ENCODE assay signal across 8 mouse cellular contexts in the genomic region with DNA sequence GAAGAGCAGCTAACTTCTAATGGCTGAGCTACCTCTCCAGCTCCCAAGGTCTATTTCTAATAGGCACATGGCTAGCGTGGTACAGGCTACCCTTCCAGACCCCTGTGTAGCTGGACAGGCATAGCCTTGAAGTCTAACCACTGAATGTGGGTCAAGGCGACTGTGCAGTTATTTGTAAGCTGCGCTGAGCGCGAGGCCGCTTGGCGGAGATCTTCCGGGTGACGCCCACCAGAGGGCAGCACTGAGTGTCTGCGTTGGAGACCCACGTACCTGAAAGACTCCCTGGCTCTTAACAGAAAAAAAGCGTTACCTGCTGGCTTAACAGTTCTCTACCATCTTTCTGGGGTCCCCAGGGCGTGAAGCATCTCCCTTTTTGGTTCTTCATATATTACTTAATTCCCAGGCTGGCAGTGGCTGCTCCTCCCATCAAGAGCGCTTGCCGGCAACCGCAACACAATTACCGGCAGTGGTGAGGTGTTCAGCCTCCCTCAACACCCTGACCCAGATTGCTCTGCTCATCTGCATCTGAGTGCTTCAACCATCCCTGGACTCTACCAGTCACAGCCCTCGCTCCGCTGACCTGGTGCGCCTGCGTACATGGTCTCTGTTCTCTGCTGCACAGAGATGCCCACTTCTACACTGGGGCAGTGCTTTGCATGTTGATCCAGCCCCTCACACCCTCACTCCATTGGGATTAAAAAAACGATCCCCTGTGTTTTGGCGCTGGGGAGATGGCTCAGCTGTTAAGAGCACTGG. TPM values are rescaled to one million over a fixed set of nuclear protein-coding genes. Genes with fewer than 3 reads are reported as not detected.
DNase-seq lines count a peak whose midpoint lies in the region; ATAC-seq and TF ChIP-seq lines count a peak whose summit lies in the region.

No protein-coding gene starts in this region.

- no peak overlapping the region for H3K4me3 ChIP-seq in embryonic fibroblast, embryonic 13.5 days (ENCODE audit: insufficient read depth, low read length)
- H3K4me3 ChIP-seq in heart, embryonic 13.5 days: peak overlapping the region; percentile 32
- H3K4me3 ChIP-seq in kidney, postnatal 0 days (replicated peaks; ENCODE audit: low read depth, low read length): no peak overlapping the region
- H3K4me3 ChIP-seq in liver, embryonic 11.5 days (ENCODE audit: low read depth, low read length): peak overlapping the region; percentile 3; the same call in 1 of the 2 replicates
- no peak overlapping the region for H3K4me3 ChIP-seq in neural tube, embryonic 11.5 days (ENCODE audit: low read depth, low read length)
- 0 out of 2 replicates have a peak overlapping the region, but pooled peaks have one; percentile 11 for H3K4me3 ChIP-seq in stomach, embryonic 15.5 days (replicated peaks)

- H3K9me3 ChIP-seq in heart, embryonic 13.5 days: 0 out of 2 replicates have a peak, but pooled peaks cover 4% of the 10 kb centered on the region
- H3K9me3 ChIP-seq in kidney, postnatal 0 days (replicated peaks; ENCODE audit: low read length): no peaks in the 10 kb centered on the region
- H3K9me3 ChIP-seq in liver, embryonic 11.5 days (ENCODE audit: control insufficient read depth, low read length): no peaks in the 10 kb centered on the region
- H3K9me3 ChIP-seq in neural tube, embryonic 11.5 days (ENCODE audit: control insufficient read depth, low read length): no peaks in the 10 kb centered on the region
- H3K9me3 ChIP-seq in stomach, embryonic 15.5 days: no peaks in the 10 kb centered on the region

- H3K9ac ChIP-seq in heart, embryonic 13.5 days: no peak overlapping the region
- H3K9ac ChIP-seq in kidney, postnatal 0 days (ENCODE audit: low read depth, low read length): no peak overlapping the region
- H3K9ac ChIP-seq in liver, embryonic 11.5 days (ENCODE audit: low read depth, low read length): no peak overlapping the region
- peak overlapping the region; percentile 11; the same call in 1 of the 2 replicates for H3K9ac ChIP-seq in neural tube, embryonic 11.5 days (ENCODE audit: low read length)
- no peak overlapping the region for H3K9ac ChIP-seq in stomach, embryonic 15.5 days

- H3K36me3 ChIP-seq in heart, embryonic 13.5 days: no peaks in the 10 kb centered on the region
- no peaks in the 10 kb centered on the region for H3K36me3 ChIP-seq in kidney, postnatal 0 days (ENCODE audit: insufficient read depth, low read length)
- no peaks in the 10 kb centered on the region for H3K36me3 ChIP-seq in liver, embryonic 11.5 days (ENCODE audit: control insufficient read depth, insufficient read depth, low read length)
- no peaks in the 10 kb centered on the region for H3K36me3 ChIP-seq in neural tube, embryonic 11.5 days (ENCODE audit: control insufficient read depth, insufficient read depth, low read length)
- no peaks in the 10 kb centered on the region for H3K36me3 ChIP-seq in stomach, embryonic 15.5 days

- ATAC-seq in cerebellum, adult (ENCODE audit: insufficient number of reproducible peaks, low FRiP score, low TSS enrichment): no peak
- ATAC-seq in heart, embryonic 13.5 days (ENCODE audit: extremely low read depth, insufficient number of reproducible peaks, low FRiP score, low TSS enrichment): no peak
- ATAC-seq in kidney, postnatal 0 days (replicated peaks; ENCODE audit: low FRiP score, low read depth): peak; percentile 44; the same call in 1 of the 2 replicates
- no peak for ATAC-seq in liver, embryonic 11.5 days (replicated peaks; ENCODE audit: low FRiP score)
- no peak for ATAC-seq in neural tube, embryonic 11.5 days (ENCODE audit: insufficient read depth, low FRiP score, low TSS enrichment)
- ATAC-seq in stomach, embryonic 15.5 days (ENCODE audit: insufficient read depth, low FRiP score, low read depth): peak; percentile 18; the same call in 1 of the 2 replicates

- no peak for TF ChIP-seq POLR2A in embryonic fibroblast, embryonic 13.5 days (IDR thresholded peaks at IDR 0.05; ENCODE audit: low read depth, low read length)

- peak; percentile 89 for TF ChIP-seq CTCF in embryonic fibroblast, embryonic 13.5 days (IDR thresholded peaks at IDR 0.05; ENCODE audit: borderline replicate concordance, insufficient read depth, low read length)
- TF ChIP-seq CTCF in kidney, postnatal 0 days (IDR thresholded peaks at IDR 0.05; ENCODE audit: low read depth): peak; percentile 89

- H3K4me1 ChIP-seq in embryonic fibroblast, embryonic 13.5 days (ENCODE audit: control insufficient read depth, insufficient read depth, low read length): no peaks in the 10 kb centered on the region; the same call in 1 of the 2 replicates
- H3K4me1 ChIP-seq in heart, embryonic 13.5 days: no peaks in the 10 kb centered on the region; the same call in 1 of the 2 replicates
- H3K4me1 ChIP-seq in kidney, postnatal 0 days (replicated peaks; ENCODE audit: insufficient read depth, low read length): no peaks in the 10 kb centered on the region
- H3K4me1 ChIP-seq in liver, embryonic 11.5 days (replicated peaks; ENCODE audit: control insufficient read depth, insufficient read depth, low read length): no peaks in the 10 kb centered on the region
- H3K4me1 ChIP-seq in neural tube, embryonic 11.5 days (ENCODE audit: control insufficient read depth, insufficient read depth, low read length): no peaks in the 10 kb centered on the region
- H3K4me1 ChIP-seq in stomach, embryonic 15.5 days: no peaks in the 10 kb centered on the region

- H3K4me2 ChIP-seq in heart, embryonic 13.5 days: peak overlapping the region; percentile 60
- H3K4me2 ChIP-seq in kidney, postnatal 0 days (ENCODE audit: low read length): peak overlapping the region; percentile 35; the same call in 1 of the 2 replicates
- peak overlapping the region; percentile 51; the same call in 1 of the 2 replicates for H3K4me2 ChIP-seq in liver, embryonic 11.5 days
- peak overlapping the region; percentile 25 for H3K4me2 ChIP-seq in neural tube, embryonic 11.5 days (ENCODE audit: low read depth)
- peak overlapping the region; percentile 39 for H3K4me2 ChIP-seq in stomach, embryonic 15.5 days

- no peak overlapping the region for H3K27ac ChIP-seq in embryonic fibroblast, embryonic 13.5 days (ENCODE audit: insufficient read depth, low read length)
- H3K27ac ChIP-seq in heart, embryonic 13.5 days (replicated peaks): no peak overlapping the region
- H3K27ac ChIP-seq in kidney, postnatal 0 days: no peak overlapping the region
- no peak overlapping the region for H3K27ac ChIP-seq in liver, embryonic 11.5 days (ENCODE audit: low read depth, low read length)
- H3K27ac ChIP-seq in neural tube, embryonic 11.5 days (ENCODE audit: low read depth, low read length): no peak overlapping the region
- no peak overlapping the region for H3K27ac ChIP-seq in stomach, embryonic 15.5 days

- H3K27me3 ChIP-seq in heart, embryonic 13.5 days (replicated peaks): peaks cover 53% of the 10 kb centered on the region
- H3K27me3 ChIP-seq in kidney, postnatal 0 days (ENCODE audit: insufficient read depth, low read length): no peaks in the 10 kb centered on the region
- H3K27me3 ChIP-seq in liver, embryonic 11.5 days (replicated peaks; ENCODE audit: control insufficient read depth, insufficient read depth, low read length): peaks cover 34% of the 10 kb centered on the region
- peaks cover 10% of the 10 kb centered on the region for H3K27me3 ChIP-seq in neural tube, embryonic 11.5 days (ENCODE audit: control insufficient read depth, insufficient read depth, low read length)
- 0 out of 2 replicates have a peak, but pooled peaks cover 6% of the 10 kb centered on the region for H3K27me3 ChIP-seq in stomach, embryonic 15.5 days (replicated peaks)

- DNase-seq in cerebellum, adult 11 months: peak; percentile 73
- peak; percentile 82 for DNase-seq in kidney, postnatal 0 days (ENCODE audit: low spot score)
- DNase-seq in liver, embryonic 11.5 days (ENCODE audit: low spot score): peak; percentile 78
- DNase-seq in neural tube, embryonic 11.5 days (ENCODE audit: low spot score): peak; percentile 84

- 4% methylated on average over 23 of the region's 23 CpGs for WGBS in heart, embryonic 13.5 days
- 7% methylated on average over 23 of the region's 23 CpGs for WGBS in kidney, postnatal 0 days
- WGBS in liver, embryonic 11.5 days: 5% methylated on average over 23 of the region's 23 CpGs
- WGBS in neural tube, embryonic 11.5 days: 4% methylated on average over 23 of the region's 23 CpGs
- WGBS in stomach, embryonic 15.5 days: 7% methylated on average over 23 of the region's 23 CpGs

RNA-seq across cellular contexts. Expression of a gene that starts 21.3 kb away (rescaled TPM):
- polyA plus RNA-seq in embryonic fibroblast, embryonic 13.5 days (2011; ENCODE audit: insufficient read length, low read depth, missing spikeins): 0.51 TPM in 1 of 2 replicates, not detected in the other
- polyA plus RNA-seq in heart, embryonic 13.5 days (2015; fragmentation: Nextera tagmentation; extraction: Ambion mirVana): 4.1 TPM in 2 replicates
- polyA plus RNA-seq in kidney, postnatal 0 days (2015; fragmentation: Nextera tagmentation; extraction: Ambion mirVana): 3.6 and 3.9 TPM in 2 replicates
- polyA plus RNA-seq in liver, embryonic 11.5 days (2014; fragmentation: Nextera tagmentation; extraction: Ambion mirVana): 2.8 and 3.3 TPM in 2 replicates
- polyA plus RNA-seq in neural tube, embryonic 11.5 days (2014; fragmentation: Nextera tagmentation; extraction: Ambion mirVana): 3.3 and 5.0 TPM in 2 replicates
- 4.2 and 5.0 TPM in 2 replicates for polyA plus RNA-seq in stomach, embryonic 15.5 days (2015; fragmentation: Nextera tagmentation; extraction: Ambion mirVana)

RNA-seq across cellular contexts. Expression of a gene that starts 35.7 kb away (rescaled TPM):
- polyA plus RNA-seq in embryonic fibroblast, embryonic 13.5 days (2011; ENCODE audit: insufficient read length, low read depth, missing spikeins): 58.5 and 64.0 TPM in 2 replicates
- polyA plus RNA-seq in heart, embryonic 13.5 days (2015; fragmentation: Nextera tagmentation; extraction: Ambion mirVana): 5.9 and 7.3 TPM in 2 replicates
- 7.7 and 8.5 TPM in 2 replicates for polyA plus RNA-seq in kidney, postnatal 0 days (2015; fragmentation: Nextera tagmentation; extraction: Ambion mirVana)
- polyA plus RNA-seq in liver, embryonic 11.5 days (2014; fragmentation: Nextera tagmentation; extraction: Ambion mirVana): 4.3 and 4.6 TPM in 2 replicates
- polyA plus RNA-seq in neural tube, embryonic 11.5 days (2014; fragmentation: Nextera tagmentation; extraction: Ambion mirVana): 4.5 and 4.6 TPM in 2 replicates
- polyA plus RNA-seq in stomach, embryonic 15.5 days (2015; fragmentation: Nextera tagmentation; extraction: Ambion mirVana): 11.5 and 12.0 TPM in 2 replicates

RNA-seq across cellular contexts. Expression of a gene that starts 58.1 kb away (rescaled TPM):
- 1,157 and 1,234 TPM in 2 replicates for polyA plus RNA-seq in embryonic fibroblast, embryonic 13.5 days (2011; ENCODE audit: insufficient read length, low read depth, missing spikeins)
- polyA plus RNA-seq in heart, embryonic 13.5 days (2015; fragmentation: Nextera tagmentation; extraction: Ambion mirVana): 389 and 419 TPM in 2 replicates
- polyA plus RNA-seq in kidney, postnatal 0 days (2015; fragmentation: Nextera tagmentation; extraction: Ambion mirVana): 645 and 750 TPM in 2 replicates
- polyA plus RNA-seq in liver, embryonic 11.5 days (2014; fragmentation: Nextera tagmentation; extraction: Ambion mirVana): 683 and 733 TPM in 2 replicates
- polyA plus RNA-seq in neural tube, embryonic 11.5 days (2014; fragmentation: Nextera tagmentation; extraction: Ambion mirVana): 478 TPM in 2 replicates
- polyA plus RNA-seq in stomach, embryonic 15.5 days (2015; fragmentation: Nextera tagmentation; extraction: Ambion mirVana): 490 and 616 TPM in 2 replicates

Comparison
In these comparisons a context has a peak if more than half of its experiments do, and no peak if none do; other contexts are left out.
1. ATAC-seq: peak in kidney, postnatal 0 days (single experiment) and stomach, embryonic 15.5 days (single experiment); none in cerebellum, adult (single experiment), heart, embryonic 13.5 days (single experiment), liver, embryonic 11.5 days (single experiment) and neural tube, embryonic 11.5 days (single experiment).
2. H3K4me3 ChIP-seq: peak in heart, embryonic 13.5 days (single experiment), liver, embryonic 11.5 days (single experiment) and stomach, embryonic 15.5 days (single experiment); none in embryonic fibroblast, embryonic 13.5 days (single experiment), kidney, postnatal 0 days (single experiment) and neural tube, embryonic 11.5 days (single experiment).
3. Peak in every context shown above with its lines, with median percentiles within 50 percentile points of each other: DNase-seq and H3K4me2 ChIP-seq.